Mouse (Mus musculus) small intestine, adult 2 months (tissue): ENCODE data around the gene Hsd3b2.

Experiments used
- CTCF ChIP-seq: fragments of 200-500 bp; IDR thresholded peaks from 2 replicates; pipeline ENCODE4 v1.5.1; 2012; ENCODE audit warnings: low read depth, mild to moderate bottlenecking, control low read depth, inconsistent platforms, low read length, moderate library complexity, mixed read lengths; ENCODE audit not compliant: insufficient replicate concordance, insufficient read length; ENCODE audit errors: extremely low read depth
- POLR2A ChIP-seq: fragments of 200-500 bp; IDR thresholded peaks from 2 replicates; pipeline ENCODE4 v1.6.1; 2012; ENCODE audit warnings: low read depth, mild to moderate bottlenecking, control low read depth, inconsistent platforms, low read length, moderate library complexity

DNA sequence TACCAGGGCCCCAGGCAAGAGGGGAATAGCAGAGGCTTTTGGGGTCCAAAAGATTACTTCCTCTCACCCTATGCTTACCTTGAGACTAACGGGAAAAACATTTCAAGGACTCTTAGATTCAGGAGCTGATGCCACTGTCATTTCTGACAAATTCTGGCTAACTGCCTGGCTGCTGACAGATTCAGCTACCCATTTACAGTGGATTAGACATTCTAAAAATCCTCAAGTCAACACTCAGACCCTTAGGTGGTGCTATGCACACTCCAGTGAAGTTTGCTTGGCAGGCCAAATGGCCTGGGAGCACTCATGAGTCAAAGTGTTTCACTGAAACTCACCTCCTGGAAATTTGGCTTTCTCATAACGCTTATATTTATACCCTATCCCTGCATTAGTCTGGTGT is 1.9 kb upstream of the Hsd3b2 start:
- TF ChIP-seq CTCF (no peak), POLR2A (no peak)
